Mouse (Mus musculus) right cerebral cortex, postnatal 4 days (tissue): ENCODE measurements around the gene Des.

Experiments used
- DNase-seq: peaks from one replicate; pipeline ENCODE4 v3.0.0-alpha.2; 2022

Gene Des

DNA sequence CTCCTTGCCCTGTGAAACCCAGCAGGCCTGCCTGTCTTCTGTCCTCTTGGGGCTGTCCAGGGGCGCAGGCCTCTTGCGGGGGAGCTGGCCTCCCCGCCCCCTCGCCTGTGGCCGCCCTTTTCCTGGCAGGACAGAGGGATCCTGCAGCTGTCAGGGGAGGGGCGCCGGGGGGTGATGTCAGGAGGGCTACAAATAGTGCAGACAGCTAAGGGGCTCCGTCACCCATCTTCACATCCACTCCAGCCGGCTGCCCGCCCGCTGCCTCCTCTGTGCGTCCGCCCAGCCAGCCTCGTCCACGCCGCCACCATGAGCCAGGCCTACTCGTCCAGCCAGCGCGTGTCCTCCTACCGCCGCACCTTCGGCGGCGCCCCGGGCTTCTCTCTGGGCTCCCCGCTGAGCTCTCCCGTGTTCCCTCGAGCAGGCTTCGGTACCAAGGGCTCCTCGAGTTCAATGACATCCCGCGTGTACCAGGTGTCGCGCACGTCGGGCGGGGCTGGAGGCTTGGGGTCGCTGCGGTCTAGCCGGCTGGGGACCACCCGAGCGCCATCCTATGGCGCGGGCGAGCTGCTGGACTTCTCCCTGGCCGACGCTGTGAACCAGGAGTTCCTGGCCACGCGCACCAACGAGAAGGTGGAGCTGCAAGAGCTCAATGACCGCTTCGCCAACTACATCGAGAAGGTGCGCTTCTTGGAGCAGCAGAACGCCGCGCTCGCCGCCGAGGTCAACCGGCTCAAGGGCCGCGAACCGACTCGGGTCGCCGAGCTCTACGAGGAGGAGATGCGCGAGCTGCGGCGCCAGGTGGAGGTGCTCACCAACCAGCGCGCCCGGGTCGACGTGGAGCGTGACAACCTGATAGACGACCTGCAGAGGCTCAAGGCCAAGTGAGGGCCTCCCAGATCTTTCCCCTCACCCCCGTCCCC is at the start of gene Des:
Gene Des, plus strand, starts transcription at position 218 of the 920 bp plus-strand sequence.
- DNase-seq: peak; percentile 22

DNA sequence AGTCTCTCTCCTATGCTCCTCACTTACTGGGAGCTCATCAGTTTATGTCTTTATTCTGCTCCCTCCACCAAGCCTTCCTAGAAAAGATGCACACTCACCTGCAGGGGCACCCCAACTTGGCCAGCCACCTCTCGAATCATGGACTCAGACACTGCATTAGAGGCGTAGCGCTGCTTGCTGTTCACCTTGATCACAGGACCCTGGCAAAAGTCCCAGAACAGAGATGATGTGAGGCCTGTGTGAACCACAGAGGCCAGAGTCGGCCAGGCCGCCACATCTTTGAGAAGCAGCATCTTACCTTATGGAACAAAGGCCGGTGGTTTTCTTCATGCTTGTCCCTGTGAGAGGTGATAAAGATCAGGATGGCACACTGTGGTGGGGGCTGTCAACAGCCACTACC is 48.4 kb upstream of the Des start:
- no peak for DNase-seq

DNA sequence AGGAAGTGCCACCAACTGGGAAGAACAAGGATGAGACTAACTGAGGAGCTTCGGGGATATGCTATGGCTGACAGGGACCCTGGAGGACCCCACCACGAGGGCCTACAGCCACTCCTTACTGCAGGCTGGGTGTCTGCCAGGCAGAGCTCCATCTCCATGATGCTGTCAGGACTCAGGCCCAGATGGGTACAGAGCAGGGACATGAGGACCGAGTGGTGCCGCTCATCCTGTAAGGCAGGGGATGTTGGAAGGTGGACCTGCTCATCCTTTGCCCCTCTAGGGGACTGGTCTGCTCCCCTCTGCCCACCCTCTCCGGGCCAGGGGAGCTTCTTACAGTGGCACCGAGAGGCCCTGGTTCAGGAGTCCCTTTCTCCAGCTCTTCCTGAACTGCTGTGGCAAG is 45.1 kb upstream of the Des start:
- DNase-seq: no peak

DNA sequence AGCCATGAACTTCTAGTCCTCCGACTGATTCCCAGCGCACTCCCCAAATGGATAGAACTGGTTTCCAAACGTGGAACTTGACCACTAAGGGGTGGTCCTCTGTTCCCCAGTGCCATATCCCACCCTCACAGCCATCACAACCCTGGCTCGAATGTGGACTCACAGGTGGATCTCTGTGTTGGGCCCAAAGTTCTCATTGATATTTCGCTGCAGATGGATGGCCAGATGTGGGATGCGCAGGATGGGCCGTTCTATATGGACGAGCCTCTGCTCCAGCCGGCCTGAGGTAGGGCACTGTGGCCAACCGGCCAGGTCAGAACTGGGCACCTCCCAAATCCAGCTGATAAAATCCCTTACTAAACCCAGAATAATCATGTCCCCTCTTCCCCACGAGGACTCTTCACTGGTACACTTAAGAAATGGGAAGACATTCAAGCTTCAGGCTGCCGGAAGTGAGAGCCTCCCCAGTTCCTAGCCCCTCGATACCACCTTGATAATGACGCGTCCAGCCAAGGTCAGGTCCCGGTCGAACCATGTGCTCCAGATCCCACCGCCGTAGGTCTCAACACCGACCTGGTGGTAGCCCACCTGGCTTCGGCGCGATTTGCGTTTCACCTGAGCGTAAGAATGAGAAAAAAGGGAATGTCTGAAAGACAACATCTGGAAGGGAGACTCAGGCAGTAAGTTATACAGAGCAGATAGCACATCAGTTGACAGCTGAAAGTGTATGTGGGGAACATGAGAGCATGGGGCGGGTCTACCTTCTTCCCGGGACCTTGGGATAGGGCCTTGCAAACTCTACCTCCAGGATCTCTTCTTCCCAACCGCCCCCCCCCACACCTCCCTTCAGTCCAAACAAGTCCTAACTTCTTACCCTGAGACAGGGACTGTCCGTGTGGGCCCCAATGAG is 44.4 kb upstream of the Des start:
- DNase-seq: peak; percentile 16

DNA sequence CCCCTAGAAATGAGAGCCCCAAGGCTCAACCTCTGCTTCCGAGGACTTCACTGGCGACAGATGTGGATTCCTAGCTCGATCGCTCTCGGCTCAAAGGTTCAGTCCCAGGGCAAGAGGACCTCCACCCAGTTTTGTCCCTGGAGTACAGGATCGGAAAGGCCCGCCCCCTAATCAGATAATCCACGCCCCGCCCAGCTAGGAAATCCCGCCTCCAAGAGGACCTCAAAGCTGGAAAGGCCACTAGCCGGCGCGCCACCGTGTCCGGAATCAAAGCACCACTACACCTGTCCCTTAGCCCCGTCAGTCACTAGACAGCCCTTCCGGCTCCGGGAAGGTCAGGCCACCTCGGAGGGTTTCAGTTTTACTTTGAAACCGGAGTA is 43.3 kb upstream of the Des start:
- peak; percentile 72 for DNase-seq

DNA sequence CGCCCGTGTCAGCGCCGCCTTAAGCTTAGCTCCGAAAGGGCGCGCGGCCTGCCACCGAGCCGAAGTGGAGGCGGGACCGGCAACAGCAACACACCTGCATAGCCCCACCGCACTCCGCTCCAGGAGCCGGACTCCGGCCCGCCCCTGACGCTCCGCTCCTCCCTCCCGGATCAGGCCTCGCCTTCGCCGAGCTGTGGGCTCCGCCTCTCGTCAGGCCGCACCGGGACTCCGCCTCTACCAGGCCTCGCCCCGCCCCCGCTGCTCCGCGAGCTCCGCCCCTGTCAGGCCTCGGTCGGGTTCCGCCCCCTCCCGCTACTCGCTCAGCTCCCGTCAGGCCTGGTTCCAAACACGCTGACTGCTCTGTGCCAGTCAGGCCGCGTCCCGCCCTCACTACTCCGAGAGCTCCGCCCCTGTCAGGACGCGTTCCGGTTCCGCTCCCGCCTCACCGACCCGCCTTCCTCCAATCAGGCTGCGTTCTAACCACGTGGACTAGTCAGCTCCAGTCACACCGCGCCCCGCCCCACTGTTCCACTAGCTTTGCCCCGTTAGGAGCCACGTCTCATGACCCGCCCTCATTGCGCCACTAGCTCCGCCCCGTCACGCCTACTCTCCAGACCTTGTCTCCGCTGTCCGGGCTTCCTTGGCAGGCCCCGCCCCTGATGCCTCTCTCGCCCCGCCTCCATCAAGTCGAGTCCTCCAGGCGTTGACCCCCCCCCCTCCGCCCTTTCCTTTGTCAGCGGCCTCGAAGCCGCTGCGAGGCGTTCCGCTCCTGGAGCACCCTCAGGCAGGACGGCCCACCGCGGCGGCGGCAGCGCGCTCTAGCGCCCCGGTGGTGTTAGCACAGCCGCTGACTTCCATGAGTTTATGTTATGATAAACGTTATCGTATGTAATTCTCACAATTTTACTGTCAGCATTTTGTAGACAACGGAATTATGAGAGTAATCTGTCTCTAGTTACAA is 42.6 kb upstream of the Des start, which contains the start of gene Dnpep:
Gene Dnpep, minus strand, starts transcription at position 750 of the 961 bp plus-strand sequence.
- DNase-seq: peak; percentile 99

DNA sequence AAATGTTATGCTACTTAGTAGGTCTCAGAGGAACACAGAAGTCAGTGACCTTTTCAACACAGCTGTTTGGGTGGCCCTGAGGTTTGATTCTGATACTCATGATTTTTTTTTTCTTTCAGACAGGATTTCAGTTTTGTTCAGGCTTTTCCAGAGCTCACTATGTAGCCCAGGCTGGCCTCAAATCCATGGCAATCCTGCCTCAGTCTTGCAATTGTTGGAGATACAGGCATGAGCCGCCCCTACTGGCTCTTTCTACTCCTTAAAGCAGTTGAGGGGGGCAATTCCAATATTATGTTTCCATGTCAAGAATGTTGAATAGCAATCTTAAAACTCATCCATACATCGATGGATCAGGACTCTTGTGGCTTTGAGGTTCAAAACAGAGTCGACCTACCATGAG is 41.8 kb upstream of the Des start:
- no peak for DNase-seq

DNA sequence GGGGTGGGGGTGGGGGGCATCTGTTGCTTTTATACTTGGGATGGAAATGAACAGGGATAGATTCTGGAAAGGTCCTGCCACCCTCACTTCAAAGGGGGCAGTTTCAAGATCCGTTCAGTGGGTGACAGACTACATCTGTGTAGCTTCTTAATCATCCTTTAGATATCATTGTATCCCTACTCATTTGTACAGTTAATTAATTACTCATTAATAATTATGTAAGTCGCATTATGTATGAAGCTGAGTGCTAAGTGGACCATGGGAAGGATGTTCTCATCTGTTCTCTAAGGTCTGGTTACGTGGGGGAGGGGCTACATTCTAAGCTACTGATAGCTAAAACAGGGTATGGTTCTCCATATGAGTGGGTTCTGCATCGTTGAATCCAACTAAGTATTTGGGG is 41.4 kb upstream of the Des start:
- DNase-seq: no peak

DNA sequence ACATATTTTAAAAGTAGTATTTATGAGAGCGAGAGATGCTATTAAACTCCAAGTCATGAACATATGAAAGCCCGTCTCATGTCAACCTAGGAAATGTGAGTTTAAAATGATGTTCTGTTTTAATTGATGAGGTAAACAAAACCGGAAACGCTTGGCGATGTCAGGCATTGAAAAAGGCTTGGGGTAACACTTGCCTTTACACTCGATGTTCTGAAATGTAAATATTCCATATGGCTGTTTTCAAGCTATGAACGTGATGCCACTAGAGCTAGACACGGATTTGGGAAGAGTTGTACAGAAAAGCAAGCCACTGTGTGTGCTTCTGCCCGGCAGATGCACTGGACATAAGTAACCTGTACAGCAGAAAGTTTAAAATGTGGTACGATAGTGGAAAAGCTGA is 41.0 kb upstream of the Des start:
- DNase-seq: no peak

DNA sequence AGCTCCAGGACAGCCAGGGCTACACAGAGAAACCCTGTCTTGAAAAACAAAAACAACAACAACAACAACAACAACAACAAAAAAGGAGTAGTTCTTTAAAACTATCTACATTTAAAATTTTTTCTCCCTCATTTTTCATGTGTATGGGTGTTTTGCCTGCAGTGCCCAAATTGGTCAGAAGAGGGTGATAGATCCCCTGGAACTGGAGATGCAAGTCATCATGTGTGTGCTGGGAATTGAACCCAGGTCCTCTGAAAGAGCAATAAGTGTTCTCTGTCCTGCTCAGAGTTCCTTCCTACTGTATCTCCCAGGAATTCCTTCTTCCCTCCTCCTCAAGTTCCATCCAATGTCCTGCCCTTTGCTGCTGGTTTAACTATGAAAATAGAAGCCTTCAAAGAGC is 32.7 kb upstream of the Des start:
- DNase-seq: no peak

DNA sequence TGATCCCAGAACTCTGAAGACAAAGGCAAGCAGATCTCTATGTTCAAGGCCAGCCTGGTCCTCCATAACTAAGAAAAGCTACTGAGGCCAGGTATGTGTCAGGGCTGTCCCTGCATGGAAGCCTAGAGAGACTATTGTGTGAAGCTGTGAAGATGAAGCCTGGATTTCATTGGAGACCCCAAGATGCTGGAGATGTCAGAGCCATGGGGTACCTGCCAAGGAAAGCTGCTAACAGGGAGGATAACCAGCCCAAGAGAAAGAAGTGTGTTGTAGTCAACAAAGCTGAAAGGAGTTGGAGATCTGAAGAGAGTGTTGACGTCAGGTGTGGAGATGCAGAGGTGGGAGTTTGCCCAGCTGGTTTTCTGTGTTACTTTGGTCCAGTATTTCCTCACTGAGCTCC is 28.9 kb upstream of the Des start:
- DNase-seq: no peak

DNA sequence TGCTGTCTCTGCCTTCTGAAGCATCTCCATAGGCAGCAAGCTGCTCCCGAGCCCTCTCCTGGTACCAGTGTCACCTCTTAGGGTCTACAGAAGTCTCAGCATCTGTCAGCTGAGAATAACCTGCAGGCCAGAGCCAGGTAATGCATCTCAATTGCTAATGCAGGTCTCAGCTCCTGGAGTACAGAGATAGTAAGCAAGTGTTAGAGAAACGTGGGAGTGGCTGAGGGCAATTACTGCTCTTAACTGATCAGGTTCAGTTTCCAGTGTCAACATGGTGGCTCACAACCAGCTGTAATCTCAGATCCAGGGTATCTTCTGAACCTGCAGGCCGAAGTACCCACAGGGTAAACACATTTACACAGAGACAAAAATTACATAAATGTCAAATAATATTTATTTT is 23.7 kb upstream of the Des start:
- DNase-seq: no peak

DNA sequence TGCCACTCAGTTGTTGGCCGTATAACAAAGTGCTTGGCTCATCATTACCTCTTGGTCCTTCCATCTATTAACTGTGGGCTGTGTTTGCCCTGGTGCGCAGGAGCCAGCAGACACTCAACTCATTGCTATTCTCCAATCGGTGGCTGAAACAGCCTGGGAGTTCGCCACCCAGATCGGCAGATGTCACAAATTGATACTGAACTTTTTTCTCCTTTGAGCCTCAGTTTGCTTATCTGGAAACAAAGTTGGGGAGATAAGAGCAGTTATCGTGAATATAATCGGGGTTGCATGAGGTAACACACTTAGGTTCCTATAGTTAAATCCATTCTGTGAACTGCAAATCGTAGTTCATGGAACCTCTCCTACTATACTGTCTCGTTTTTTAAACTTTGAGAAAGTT is 23.0 kb upstream of the Des start:
- no peak for DNase-seq

DNA sequence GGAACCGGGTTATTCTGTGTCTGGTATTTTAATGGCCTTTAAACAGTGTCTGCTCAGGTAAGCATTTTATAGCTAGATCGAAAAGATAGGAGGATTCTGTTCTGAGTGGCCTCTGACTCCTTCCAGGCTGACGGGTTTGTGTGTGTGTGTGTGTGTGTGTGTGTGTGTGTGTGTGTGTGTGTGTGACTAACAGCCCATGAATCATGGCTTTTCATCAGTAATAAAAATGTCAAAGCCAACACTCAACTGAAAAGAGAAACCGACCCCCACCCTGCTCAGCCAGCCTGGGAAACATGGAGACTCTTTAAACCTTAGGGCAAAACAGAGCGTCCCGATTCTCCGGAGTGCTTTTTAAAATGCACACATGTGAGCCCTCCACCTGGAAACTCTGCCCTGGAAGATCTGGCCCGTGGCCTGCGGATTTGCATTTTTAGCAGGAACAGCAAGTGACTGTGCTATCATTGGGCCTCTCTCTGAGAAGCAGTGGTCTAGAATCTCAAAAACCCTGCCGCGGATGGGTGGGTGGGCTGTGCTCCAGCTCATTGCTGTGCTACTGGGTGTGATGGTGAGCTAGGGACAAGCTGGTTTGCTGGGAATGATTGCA is 21.9 kb upstream of the Des start:
- DNase-seq: peak; percentile 53

DNA sequence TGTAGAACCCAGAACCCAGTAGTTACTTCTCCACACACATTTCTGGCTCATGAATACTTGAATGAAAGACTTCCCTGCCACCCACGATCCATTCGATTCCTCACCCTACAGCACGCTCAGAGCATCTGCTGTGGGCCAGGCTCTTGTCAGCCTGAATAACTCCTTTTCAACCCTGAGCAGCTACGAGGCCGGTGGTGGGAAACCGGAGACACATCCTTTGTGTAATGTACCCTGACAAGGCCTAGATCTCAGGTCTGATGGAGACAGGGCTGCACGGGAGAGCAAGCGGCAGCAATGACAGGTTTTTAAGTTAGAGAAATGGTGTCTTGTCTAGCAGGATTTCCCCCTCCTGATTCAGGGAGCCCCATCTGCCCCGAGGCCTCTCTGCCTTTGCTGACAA is 20.8 kb upstream of the Des start:
- DNase-seq: no peak

DNA sequence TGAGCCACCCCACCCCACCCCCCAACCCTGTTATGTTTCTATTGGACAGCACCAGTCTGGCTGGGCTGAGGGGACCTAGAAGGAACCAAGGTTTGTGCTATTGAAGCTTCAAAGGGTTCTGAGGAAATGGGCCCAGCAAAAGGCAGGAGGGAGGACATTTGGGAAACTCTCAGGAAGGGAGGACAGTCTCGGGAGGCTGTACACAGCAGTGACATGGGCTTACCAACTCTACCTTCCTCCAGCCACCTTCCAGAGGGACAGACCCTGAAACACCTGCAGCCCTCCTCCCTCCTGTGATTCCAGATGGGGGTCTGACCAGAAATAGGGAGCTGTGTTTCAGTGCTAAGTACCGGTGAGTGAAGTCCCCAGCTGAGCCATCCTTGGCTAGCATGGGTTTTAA is 19.6 kb upstream of the Des start:
- DNase-seq: no peak

DNA sequence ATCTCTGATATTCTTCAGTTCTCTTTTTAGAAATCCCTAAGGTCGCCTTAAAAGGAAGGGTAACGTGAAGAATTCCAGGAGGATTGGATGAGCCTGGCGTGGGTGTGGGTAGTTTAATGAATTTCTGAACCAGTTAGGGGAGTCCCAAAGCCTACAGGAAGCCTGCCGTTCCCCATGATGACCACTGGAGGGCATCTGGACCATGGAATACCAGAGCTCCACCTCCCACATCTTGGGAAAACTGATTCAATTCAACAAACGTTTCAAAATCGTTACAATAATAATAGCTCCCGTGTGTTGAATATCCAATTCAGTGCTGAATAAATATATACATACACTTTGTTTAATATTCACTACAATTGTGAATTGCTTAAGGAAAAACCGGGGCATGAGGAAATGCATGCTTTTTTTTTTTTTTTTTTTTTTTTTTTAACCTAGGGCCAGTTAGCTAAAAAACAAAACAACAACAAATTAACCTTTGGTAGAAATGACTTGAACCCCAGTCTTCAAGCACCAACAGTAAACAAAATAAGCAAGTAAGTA is 17.2 kb upstream of the Des start:
- DNase-seq: peak; percentile 60

DNA sequence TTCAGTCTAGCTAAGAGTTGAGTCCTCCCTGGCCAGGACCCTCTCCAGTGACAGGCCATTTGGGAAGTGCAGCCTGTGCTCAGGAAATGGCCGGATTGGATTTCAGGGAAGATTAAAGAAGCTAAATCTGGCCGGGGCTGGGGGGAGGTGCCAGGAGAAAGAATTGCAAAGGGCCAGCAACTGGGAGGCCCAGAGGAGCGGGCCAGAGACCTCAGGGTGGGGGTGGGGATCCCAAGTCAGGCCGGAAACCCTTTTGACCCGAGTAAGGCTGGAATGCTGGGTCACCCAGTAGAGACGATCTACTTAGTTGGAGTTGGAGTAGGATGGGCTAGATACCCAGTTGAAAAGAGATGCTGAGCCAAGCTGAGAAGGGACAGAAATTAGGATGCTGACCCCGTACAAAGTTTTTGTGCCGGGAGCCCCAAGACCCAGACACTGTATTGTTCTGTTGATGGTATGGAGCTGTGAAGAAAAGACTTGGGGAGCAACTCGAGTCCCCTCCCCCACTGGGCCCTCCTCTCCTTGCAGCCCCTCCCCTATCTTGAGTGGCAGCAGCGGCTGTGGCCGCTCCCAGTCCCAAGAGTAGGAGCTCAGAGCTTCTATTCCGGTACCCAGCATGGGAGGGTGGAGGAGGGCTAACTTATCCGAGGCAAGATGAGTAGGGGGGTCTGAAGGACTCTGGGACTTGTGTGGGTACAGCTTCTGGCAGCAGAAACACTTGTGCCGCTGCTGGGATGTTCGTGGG is 15.7 kb upstream of the Des start:
- DNase-seq: no peak

DNA sequence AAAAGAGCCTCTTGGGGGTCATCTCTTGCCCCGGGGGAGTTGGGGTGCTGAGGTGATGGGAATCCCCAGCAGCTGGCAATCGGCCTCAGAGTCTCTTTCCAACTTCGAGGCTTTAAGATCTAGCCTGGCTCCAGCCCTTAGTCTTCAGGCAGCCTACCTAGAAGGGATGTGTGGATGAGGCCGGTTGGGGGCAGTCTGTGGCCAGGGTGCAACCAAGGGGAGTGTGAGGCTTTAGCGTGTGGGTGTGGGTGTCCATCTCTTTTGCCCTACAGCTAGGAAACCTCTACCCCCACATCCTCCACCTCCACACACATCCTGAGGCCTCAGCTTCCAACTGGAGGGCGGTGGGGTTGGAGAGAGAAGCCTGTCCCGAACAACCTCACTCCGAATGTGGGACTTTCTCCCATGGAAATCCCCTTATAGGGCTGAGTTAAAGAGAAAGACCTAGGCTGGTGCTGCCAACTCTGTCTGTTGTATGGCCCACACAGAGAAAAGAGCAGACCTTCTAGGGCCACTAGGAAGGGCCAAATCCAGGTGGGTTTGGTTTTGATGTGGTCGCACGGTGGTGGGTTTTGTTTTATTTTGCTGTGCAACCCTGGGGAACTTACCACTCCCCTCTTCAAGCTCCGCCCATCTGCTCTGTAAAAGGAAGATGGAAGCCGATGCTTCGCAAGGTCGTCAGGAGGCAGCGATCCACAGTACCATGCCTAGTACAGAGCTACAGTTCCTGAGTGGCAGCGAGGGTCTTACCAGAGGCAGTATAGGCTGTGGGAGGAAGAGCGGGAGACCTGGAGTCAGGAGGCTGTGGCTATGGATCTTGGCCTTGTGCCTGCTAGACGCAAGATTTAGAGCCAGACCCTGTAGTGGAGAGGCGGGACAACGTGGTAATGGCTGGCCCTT is 14.8 kb upstream of the Des start:
- no peak for DNase-seq

DNA sequence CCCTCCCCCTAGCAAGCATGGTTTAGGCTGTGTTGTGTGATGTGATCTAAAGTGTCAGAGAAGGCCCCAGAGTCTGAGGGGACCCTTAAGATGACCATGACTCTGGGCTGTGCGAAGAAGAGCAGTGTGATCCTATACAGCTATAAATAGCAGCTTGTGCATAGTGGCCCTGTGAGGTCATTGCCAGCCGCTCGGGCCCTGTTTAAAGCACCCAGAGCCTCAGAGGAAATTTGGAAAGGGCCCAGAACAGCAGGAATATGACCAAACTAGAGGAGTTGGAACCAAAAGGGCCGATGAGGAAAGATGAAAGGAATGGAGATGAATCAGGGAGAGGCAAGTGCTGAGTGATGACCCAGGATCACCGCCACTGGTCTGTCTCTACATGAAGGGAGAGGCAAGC is 12.8 kb upstream of the Des start:
- DNase-seq: no peak
